ENCODE assay signal across 8 mouse cellular contexts in genomic region chr5:114467430-114467829, GRCm38 (mm10). TPM values are rescaled to one million over a fixed set of nuclear protein-coding genes. Genes with fewer than 3 reads are reported as not detected.
DNase-seq lines count a peak whose midpoint lies in the region; ATAC-seq and TF ChIP-seq lines count a peak whose summit lies in the region.

No protein-coding gene starts in this region.

- peak overlapping the region; percentile 58 for H3K4me2 ChIP-seq in hindbrain, embryonic 16.5 days (ENCODE audit: low read length)

- intact Hi-C loops in gastrocnemius, adult 2 months (cut with DNase I): no loop called here

- H3K9me3 ChIP-seq in ES-E14 (ENCODE audit: control insufficient read depth, insufficient read depth, low read depth, low read length): no peaks in the 10 kb centered on the region
- H3K9me3 ChIP-seq in hindbrain, embryonic 16.5 days (ENCODE audit: control insufficient read depth, low read length): no peaks in the 10 kb centered on the region; the same call in 1 of the 2 replicates

- H3K4me3 ChIP-seq in ES-E14 (ENCODE audit: insufficient read depth in 1 of 2, low read depth in 1 of 2, low read length in 2 of 2, poor library complexity in 1 of 2, severe bottlenecking in 1 of 2): peak overlapping the region in 1 of 2 experiments; percentile 34; a peak in 2 of 4 replicates
- peak overlapping the region; percentile 62 for H3K4me3 ChIP-seq in gastrocnemius, adult 2 months
- peak overlapping the region; percentile 29 for H3K4me3 ChIP-seq in hindbrain, embryonic 16.5 days (ENCODE audit: low read length)

- peak; percentile 42 for DNase-seq in ES-E14 (ENCODE audit: low read depth, low spot score)
- peak; percentile 98 for DNase-seq in brain, embryonic 14.5 days (ENCODE audit: low read depth)
- peak; percentile 64 for DNase-seq in gastrocnemius, adult 2 months
- peak; percentile 35 to 37 for DNase-seq in left cerebral cortex, adult 18-20 months (ENCODE audit: low spot score in 2 of 2)
- DNase-seq in lung, postnatal 25 days (ENCODE audit: low spot score): peak; percentile 18
- peak; percentile 73 to 80 for DNase-seq in right cerebral cortex, postnatal 10 days (ENCODE audit: low spot score in 2 of 2)
- DNase-seq in natural killer cell, adult 2 months (ENCODE audit: low spot score in 2 of 2): no peak

- no peak overlapping the region for H3K9ac ChIP-seq in ES-E14 (ENCODE audit: insufficient read depth, low read depth, low read length, poor library complexity, severe bottlenecking)
- peak overlapping the region; percentile 62 for H3K9ac ChIP-seq in hindbrain, embryonic 16.5 days (ENCODE audit: low read depth, low read length)

- no peaks in the 10 kb centered on the region for H3K27me3 ChIP-seq in hindbrain, embryonic 16.5 days (replicated peaks; ENCODE audit: control insufficient read depth, insufficient read depth, low read length)

- ATAC-seq in hindbrain, embryonic 16.5 days: peak; percentile 79

- no peak for TF ChIP-seq POLR2A in brain, embryonic 14.5 days (IDR thresholded peaks at IDR 0.05; ENCODE audit: borderline replicate concordance, extremely low read depth, insufficient read depth, insufficient read length, poor library complexity, severe bottlenecking)

- peak; percentile 10; the same call in 1 of the 2 replicates for TF ChIP-seq CTCF in brain, embryonic 14.5 days (IDR thresholded peaks at IDR 0.05; ENCODE audit: borderline replicate concordance, extremely low read depth, insufficient read depth, insufficient read length)
- TF ChIP-seq CTCF in gastrocnemius, adult 2 months (IDR thresholded peaks at IDR 0.05): no peak

- in situ Hi-C loops in ES-E14 (cut with MboI; ENCODE audit: low sequenced_read_pairs in 2 of 2, unreplicated experiment in 2 of 2): no loop called here

- H3K36me3 ChIP-seq in ES-E14 (ENCODE audit: control insufficient read depth, insufficient read depth, low read length, poor library complexity, severe bottlenecking): no peaks in the 10 kb centered on the region
- H3K36me3 ChIP-seq in hindbrain, embryonic 16.5 days (ENCODE audit: control insufficient read depth, insufficient read depth, low read length): no peaks in the 10 kb centered on the region

- no peak overlapping the region for H3K27ac ChIP-seq in ES-E14 (ENCODE audit: insufficient read depth, low read depth, low read length, poor library complexity, severe bottlenecking)
- H3K27ac ChIP-seq in gastrocnemius, adult 2 months: no peak overlapping the region; the same call in 1 of the 2 replicates
- peak overlapping the region; percentile 77 for H3K27ac ChIP-seq in hindbrain, embryonic 16.5 days (ENCODE audit: low read depth, low read length)

- peaks cover 0 to 21% of the 10 kb centered on the region in 2 experiments; a peak in 2 of 4 replicates for H3K4me1 ChIP-seq in ES-E14 (ENCODE audit: control insufficient read depth in 2 of 2, insufficient read depth in 2 of 2, low read length in 2 of 2, poor library complexity in 1 of 2)
- peaks cover 20% of the 10 kb centered on the region for H3K4me1 ChIP-seq in hindbrain, embryonic 16.5 days (ENCODE audit: control insufficient read depth, insufficient read depth, low read depth, low read length)

- WGBS in hindbrain, embryonic 16.5 days: 2% methylated on average over 12 of the region's 13 CpGs

TF ChIP-seq in ES-E14, 5 proteins besides CTCF, POLR2A, EP300 and RAD21:
- TF ChIP-seq ZC3H11A (IDR thresholded peaks at IDR 0.05; ENCODE audit: borderline replicate concordance, low read depth, low read length) (no peak), CHD2 (IDR thresholded peaks at IDR 0.05; ENCODE audit: low read depth, low read length) (no peak), MAFK (IDR thresholded peaks at IDR 0.05; ENCODE audit: insufficient read depth, low read depth, low read length) (no peak), HCFC1 (IDR thresholded peaks at IDR 0.05; ENCODE audit: borderline replicate concordance, insufficient read depth, low read length) (no peak), ZNF384 (IDR thresholded peaks at IDR 0.05; ENCODE audit: low read depth, low read length) (no peak)

RNA-seq across cellular contexts. Expression of gene Mvk, which starts 23.4 kb away (rescaled TPM):
- total RNA-seq in ES-E14 (2012; rRNA removed): 32.5 and 35.8 TPM in 2 replicates
- polyA plus RNA-seq in brain, embryonic 14.5 days (2012; rRNA removed): 63.8 and 67.6 TPM in 2 replicates
- total RNA-seq in gastrocnemius, adult 2 months (2021): 10 to 100 TPM in 1 of 2 experiments, 1 to 10 TPM in 1; 9.6 to 10.3 TPM
- 75.8 and 86.9 TPM in 2 replicates for polyA plus RNA-seq in hindbrain, embryonic 16.5 days (2015; fragmentation: Nextera tagmentation; extraction: Ambion mirVana)
- 10 to 100 TPM; 26.9 to 30.9 TPM for total RNA-seq in left cerebral cortex, adult 18-20 months (2021)

RNA-seq across cellular contexts. Expression of gene Mmab, which starts 23.6 kb away (rescaled TPM):
- 11.0 and 16.3 TPM in 2 replicates for total RNA-seq in ES-E14 (2012; rRNA removed)
- polyA plus RNA-seq in brain, embryonic 14.5 days (2012; rRNA removed): 26.2 and 28.3 TPM in 2 replicates
- total RNA-seq in gastrocnemius, adult 2 months (2021): 10 to 100 TPM; 17.3 to 19.0 TPM
- 38.2 and 40.8 TPM in 2 replicates for polyA plus RNA-seq in hindbrain, embryonic 16.5 days (2015; fragmentation: Nextera tagmentation; extraction: Ambion mirVana)
- 10 to 100 TPM; 20.2 to 20.5 TPM for total RNA-seq in left cerebral cortex, adult 18-20 months (2021)

Comparison
In these comparisons a context has a peak if more than half of its experiments do, and no peak if none do; other contexts are left out.
1. DNase-seq: peak in ES-E14 (single experiment), brain, embryonic 14.5 days (single experiment), gastrocnemius, adult 2 months (single experiment), left cerebral cortex, adult 18-20 months (2 of 2), lung, postnatal 25 days (single experiment) and right cerebral cortex, postnatal 10 days (2 of 2); none in natural killer cell, adult 2 months (0 of 2).